Mouse (Mus musculus): Measurements from ENCODE around the gene Kmt5b.
A peak's percentile ranks its signal among the peaks of the same experiment; 100 is the strongest.

Gene Kmt5b

GRCm38 (mm10) chr19:3767276-3767780 lies at the start of gene Kmt5b:
Gene Kmt5b, plus strand, starts transcription at chr19:3767421.
- no peak for DNase-seq (ENCODE audit: low spot score in 2 of 2)

- DNase-seq (ENCODE audit: low spot score in 2 of 2): peak in 1 of 2 experiments; percentile 79
Measured at GRCm38 (mm10) chr19:3718481-3719361, 48.5 kb upstream of the Kmt5b start.

GRCm38 (mm10) chr19:3719362-3719891 lies 47.8 kb upstream of the Kmt5b start:
- DNase-seq (ENCODE audit: low spot score in 2 of 2): peak; percentile 51 to 60

- DNase-seq (ENCODE audit: low spot score in 2 of 2): no peak
Measured at GRCm38 (mm10) chr19:3723170-3723569, 44.1 kb upstream of the Kmt5b start.

- DNase-seq (ENCODE audit: low spot score in 2 of 2): peak; percentile 54 to 67
Measured at GRCm38 (mm10) chr19:3723904-3724303, 43.3 kb upstream of the Kmt5b start.

GRCm38 (mm10) chr19:3724779-3725178 lies 42.4 kb upstream of the Kmt5b start:
- peak; percentile 56 to 76 for DNase-seq (ENCODE audit: low spot score in 2 of 2)

GRCm38 (mm10) chr19:3728901-3729300 lies 38.3 kb upstream of the Kmt5b start:
- DNase-seq (ENCODE audit: low spot score in 2 of 2): no peak

GRCm38 (mm10) chr19:3730781-3731646 lies 36.2 kb upstream of the Kmt5b start:
- DNase-seq (ENCODE audit: low spot score in 2 of 2): peak; percentile 34 to 43

- DNase-seq (ENCODE audit: low spot score in 2 of 2): no peak
Measured at GRCm38 (mm10) chr19:3736001-3736400, 31.2 kb upstream of the Kmt5b start.

- DNase-seq (ENCODE audit: low spot score in 2 of 2): no peak
Measured at GRCm38 (mm10) chr19:3739650-3740049, 27.6 kb upstream of the Kmt5b start.

- no peak for DNase-seq (ENCODE audit: low spot score in 2 of 2)
Measured at GRCm38 (mm10) chr19:3742716-3743115, 24.5 kb upstream of the Kmt5b start.

- DNase-seq (ENCODE audit: low spot score in 2 of 2): no peak
Measured at GRCm38 (mm10) chr19:3743362-3743761, 23.9 kb upstream of the Kmt5b start.

GRCm38 (mm10) chr19:3743851-3744512 lies 23.2 kb upstream of the Kmt5b start:
- no peak for DNase-seq (ENCODE audit: low spot score in 2 of 2)

- peak in 1 of 2 experiments; percentile 15 for DNase-seq (ENCODE audit: low spot score in 2 of 2)
Measured at GRCm38 (mm10) chr19:3752621-3753239, 14.5 kb upstream of the Kmt5b start.

GRCm38 (mm10) chr19:3753240-3753633 lies 14.0 kb upstream of the Kmt5b start:
- no peak for DNase-seq (ENCODE audit: low spot score in 2 of 2)

GRCm38 (mm10) chr19:3753738-3754137 lies 13.5 kb upstream of the Kmt5b start:
- DNase-seq (ENCODE audit: low spot score in 2 of 2): peak in 1 of 2 experiments; percentile 31

GRCm38 (mm10) chr19:3757861-3758260 lies 9.4 kb upstream of the Kmt5b start:
- DNase-seq (ENCODE audit: low spot score in 2 of 2): no peak

GRCm38 (mm10) chr19:3765221-3765820 lies 1.9 kb upstream of the Kmt5b start:
- no peak for DNase-seq (ENCODE audit: low spot score in 2 of 2)

GRCm38 (mm10) chr19:3766378-3766777 lies 843 bp upstream of the Kmt5b start:
- no peak for DNase-seq (ENCODE audit: low spot score in 2 of 2)
